Comparison of ENCODE assay signal across 46 mouse cellular contexts in the genomic region with DNA sequence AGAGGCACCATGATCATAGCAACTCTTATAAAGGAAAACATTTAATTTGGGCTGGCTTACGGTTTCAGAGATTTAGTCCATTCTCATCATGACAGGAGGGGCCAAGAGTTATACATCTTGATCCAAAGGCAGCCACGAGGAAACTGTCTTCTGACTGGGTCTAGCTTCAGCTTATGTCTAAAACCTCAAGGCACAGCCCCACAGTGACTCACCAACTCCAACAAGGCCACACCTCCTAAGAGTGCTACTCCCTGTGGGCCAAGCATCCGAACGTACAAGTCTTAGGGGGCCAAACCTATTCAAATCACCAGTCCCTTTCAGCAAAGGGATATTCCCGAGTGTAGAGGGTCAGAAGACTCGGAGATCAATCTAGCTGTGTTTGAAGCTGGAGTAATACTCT. TPM values are rescaled to one million over a fixed set of nuclear protein-coding genes. Genes with fewer than 3 reads are reported as not detected.
"Had no signal": no experiment of that assay in that cellular context is flagged by ENCODE, and none has a peak within 500 bp of the region (broad histone marks: within the 10 kb centered on the region; RNA-seq: fewer than 3 reads in every experiment).

No protein-coding gene starts in this region.

- H3K27me3 ChIP-seq: heart, embryonic 12.5 days; heart, embryonic 13.5 days; heart, embryonic 15.5 days; hindbrain, embryonic 12.5 days; hindbrain, embryonic 13.5 days; hindbrain, embryonic 15.5 days; intestine, embryonic 15.5 days; kidney, embryonic 15.5 days had no signal

- H3K36me3 ChIP-seq: heart, embryonic 12.5 days; heart, embryonic 13.5 days; heart, embryonic 15.5 days; hindbrain, embryonic 10.5 days; hindbrain, embryonic 12.5 days; hindbrain, embryonic 13.5 days; hindbrain, embryonic 15.5 days; intestine, embryonic 15.5 days; kidney, embryonic 15.5 days had no signal

- H3K27ac ChIP-seq: heart, embryonic 13.5 days; heart, embryonic 15.5 days; hindbrain, embryonic 10.5 days; hindbrain, embryonic 12.5 days; hindbrain, embryonic 13.5 days; hindbrain, embryonic 14.5 days; hindbrain, embryonic 15.5 days; hindbrain, postnatal 0 days; intestine, embryonic 15.5 days; kidney, embryonic 15.5 days; kidney, postnatal 0 days; layer of hippocampus, adult 2 months; left cerebral cortex, adult 2 months had no signal

- H3K9ac ChIP-seq: heart, embryonic 12.5 days; heart, embryonic 13.5 days; heart, embryonic 15.5 days; hindbrain, embryonic 12.5 days; hindbrain, embryonic 13.5 days; hindbrain, embryonic 14.5 days; hindbrain, embryonic 15.5 days; intestine, embryonic 15.5 days; kidney, embryonic 15.5 days had no signal

- H3K4me1 ChIP-seq: heart, embryonic 12.5 days; heart, embryonic 15.5 days; hindbrain, embryonic 10.5 days; hindbrain, embryonic 12.5 days; hindbrain, embryonic 13.5 days; hindbrain, embryonic 15.5 days; intestine, embryonic 15.5 days had no signal

- H3K4me2 ChIP-seq: heart, embryonic 12.5 days; heart, embryonic 13.5 days; heart, embryonic 15.5 days; hindbrain, embryonic 12.5 days; hindbrain, embryonic 13.5 days; hindbrain, embryonic 14.5 days; hindbrain, embryonic 15.5 days; intestine, embryonic 15.5 days; kidney, embryonic 15.5 days had no signal

- H3K4me3 ChIP-seq: heart, embryonic 12.5 days; heart, embryonic 13.5 days; heart, embryonic 15.5 days; hindbrain, embryonic 10.5 days; hindbrain, embryonic 12.5 days; hindbrain, embryonic 13.5 days; hindbrain, embryonic 15.5 days; intestine, embryonic 15.5 days; kidney, embryonic 15.5 days; layer of hippocampus, adult 2 months; left cerebral cortex, adult 2 months had no signal

- H3K9me3 ChIP-seq: heart, embryonic 12.5 days; heart, embryonic 13.5 days; heart, embryonic 15.5 days; hindbrain, embryonic 10.5 days; hindbrain, embryonic 12.5 days; hindbrain, embryonic 13.5 days; hindbrain, embryonic 15.5 days; intestine, embryonic 15.5 days; kidney, embryonic 15.5 days had no signal

- DNase-seq: heart, postnatal 10 days; heart, postnatal 14 days; heart, postnatal 36 days; heart, postnatal 4 days; kidney, adult 11 months; kidney, adult 18-20 months; kidney, adult 2 months; kidney, adult 8-10 months; kidney, adult 9 months; kidney, postnatal 10 days; kidney, postnatal 14 days; kidney, postnatal 25 days; kidney, postnatal 36 days; kidney, postnatal 4 days; layer of hippocampus, adult 9-11 months; layer of hippocampus, postnatal 36 days had no signal

RNA-seq across cellular contexts. Expression of a gene that starts 44.1 kb away (rescaled TPM):
- total RNA-seq: heart, postnatal 10 days; heart, postnatal 14 days; heart, postnatal 25 days; heart, postnatal 36 days; heart, postnatal 4 days; hematopoietic stem cell, adult 5-6 weeks; hindbrain, postnatal 0 days; layer of hippocampus, adult 18-20 months; layer of hippocampus, adult 2 months; layer of hippocampus, adult 8-10 months; layer of hippocampus, postnatal 10 days; layer of hippocampus, postnatal 14 days; layer of hippocampus, postnatal 25 days; layer of hippocampus, postnatal 36 days; left cerebral cortex, adult 18-20 months; left cerebral cortex, adult 2 months; left cerebral cortex, adult 8-10 months had no signal
- polyA plus RNA-seq: heart, embryonic 12.5 days; heart, embryonic 13.5 days; heart, embryonic 14.5 days; heart, embryonic 15.5 days; heart, embryonic 16.5 days; heart, postnatal 0 days; hindbrain, embryonic 10.5 days; hindbrain, embryonic 11.5 days; hindbrain, embryonic 12.5 days; hindbrain, embryonic 13.5 days; hindbrain, embryonic 14.5 days; hindbrain, embryonic 15.5 days; hindbrain, embryonic 16.5 days; hindbrain, postnatal 0 days; kidney, adult 2 months; kidney, embryonic 14.5 days; kidney, embryonic 15.5 days; kidney, embryonic 16.5 days; kidney, postnatal 0 days had no signal
